Mouse (Mus musculus) spleen, adult 18-20 months (tissue): Measurements from ENCODE around the gene Pias1.
A peak's percentile ranks its signal among the peaks of the same experiment; 100 is the strongest.

Source experiments
- DNase-seq, 2 experiments: peaks; one replicate each; pipeline ENCODE4 v3.0.0; 2022; ENCODE audit warnings: mixed read lengths in 2 of 2

Pias1 gene

DNA sequence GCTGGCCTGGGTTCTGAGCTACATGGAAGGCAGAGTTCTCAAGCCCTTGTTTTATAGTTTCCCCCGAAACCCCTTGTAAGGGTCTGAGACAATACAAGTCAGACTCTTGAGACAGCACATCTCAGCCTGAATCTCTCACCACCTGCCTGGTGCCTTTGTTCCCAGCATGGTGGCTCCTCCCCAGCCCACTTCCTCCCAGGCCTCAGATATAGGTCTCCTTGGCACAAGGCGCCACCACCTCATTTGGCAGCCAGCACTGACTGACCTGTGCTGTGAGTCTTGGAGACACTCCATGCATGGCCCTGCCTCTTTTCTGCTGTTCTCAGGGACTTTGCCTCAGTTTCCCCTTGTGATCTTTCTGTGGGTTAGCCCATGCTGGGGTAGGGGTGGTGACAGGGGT is 136.2 kb downstream of the Pias1 start:
- no peak for DNase-seq

DNA sequence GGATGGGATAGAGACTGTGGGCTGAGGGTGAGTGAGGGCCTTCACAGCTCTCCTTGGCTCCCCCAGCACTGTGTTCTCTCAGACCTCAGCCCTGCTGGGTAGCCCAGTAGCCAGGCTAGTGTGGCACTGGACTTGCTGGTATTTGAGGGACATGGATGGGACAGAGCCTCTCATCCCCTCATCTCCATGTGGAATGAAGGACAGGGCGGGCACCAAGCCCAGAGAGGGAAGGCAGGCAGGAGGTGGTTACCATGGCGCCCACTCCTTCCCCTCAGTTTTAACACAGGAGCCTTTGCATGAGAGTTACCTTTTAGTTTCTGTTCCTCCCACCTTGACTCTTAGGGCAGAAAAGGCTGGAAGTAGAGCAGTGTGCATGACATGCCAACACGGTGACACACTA is 139.1 kb downstream of the Pias1 start:
- DNase-seq, result no peak

DNA sequence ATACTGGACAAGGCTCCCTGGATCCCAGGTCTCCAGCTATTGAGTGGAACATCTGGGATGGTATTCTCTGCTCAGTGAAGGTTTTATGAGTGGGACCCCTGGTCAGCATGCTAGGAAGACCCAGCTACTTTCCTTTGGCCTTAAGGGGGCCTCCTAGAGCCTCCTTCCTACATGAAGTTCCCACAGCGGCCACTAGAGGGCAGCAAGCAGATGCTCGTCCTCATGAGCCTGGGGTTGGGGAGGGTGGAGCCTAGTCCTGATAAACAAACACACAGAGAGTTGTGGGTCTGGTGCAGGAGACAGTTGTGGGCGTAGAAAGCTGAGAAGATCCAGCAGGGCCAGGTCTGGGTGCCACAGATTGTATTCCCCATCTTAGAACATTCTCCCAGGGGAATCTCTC is 140.0 kb downstream of the Pias1 start:
- DNase-seq, result peak; percentile 58 to 84

DNA sequence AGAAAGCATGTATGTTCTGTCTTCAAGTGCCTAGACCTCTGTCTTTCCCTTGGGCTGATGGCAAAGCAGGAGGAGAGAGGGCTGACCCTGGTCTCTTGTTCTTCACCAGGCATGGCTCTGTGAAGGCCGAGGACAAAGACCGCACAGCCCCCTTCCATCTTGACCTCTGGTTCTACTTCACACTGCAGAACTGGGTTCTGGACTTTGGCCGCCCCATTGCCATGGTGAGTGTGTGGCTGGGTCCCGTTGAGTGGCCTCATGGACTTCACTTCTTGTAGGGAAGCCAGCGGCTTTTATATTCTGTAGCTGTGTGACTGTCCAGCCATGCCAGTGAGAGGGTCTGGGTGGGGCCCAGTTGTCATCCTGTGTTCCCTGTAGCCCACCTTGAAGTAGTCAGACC is 143.3 kb downstream of the Pias1 start:
- DNase-seq, result no peak

DNA sequence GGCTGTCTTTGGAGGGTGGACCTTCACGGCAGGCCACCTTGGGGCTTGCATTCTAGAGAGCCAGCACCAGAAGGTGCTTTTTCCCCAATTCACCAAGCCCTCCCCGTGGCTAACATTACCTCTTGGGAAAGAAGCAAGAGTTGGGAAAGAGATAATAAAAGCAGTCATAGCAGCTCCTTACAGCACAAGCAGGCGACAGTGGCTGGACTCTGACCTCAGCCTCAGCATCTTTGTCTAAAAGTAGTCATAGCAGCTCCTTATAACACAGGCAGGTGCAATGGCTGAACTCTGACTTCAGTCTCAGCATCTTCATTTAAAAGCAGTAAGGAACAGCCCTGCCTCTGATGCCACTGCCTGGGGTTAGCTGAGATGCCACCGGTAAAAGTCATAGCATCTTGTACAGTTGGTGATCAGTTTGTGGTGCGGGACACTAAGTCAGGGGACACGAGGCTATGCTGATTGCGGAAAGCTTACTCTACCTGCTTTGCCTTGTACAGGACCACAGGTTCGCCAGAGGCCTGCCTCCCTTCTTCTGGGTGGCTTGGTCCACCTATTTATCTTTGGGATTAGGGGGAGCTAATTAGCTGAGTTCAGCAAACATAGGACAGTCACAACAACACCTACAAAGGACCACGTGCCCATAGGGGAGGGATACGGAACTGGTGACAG is 144.2 kb downstream of the Pias1 start:
- DNase-seq, result no peak

DNA sequence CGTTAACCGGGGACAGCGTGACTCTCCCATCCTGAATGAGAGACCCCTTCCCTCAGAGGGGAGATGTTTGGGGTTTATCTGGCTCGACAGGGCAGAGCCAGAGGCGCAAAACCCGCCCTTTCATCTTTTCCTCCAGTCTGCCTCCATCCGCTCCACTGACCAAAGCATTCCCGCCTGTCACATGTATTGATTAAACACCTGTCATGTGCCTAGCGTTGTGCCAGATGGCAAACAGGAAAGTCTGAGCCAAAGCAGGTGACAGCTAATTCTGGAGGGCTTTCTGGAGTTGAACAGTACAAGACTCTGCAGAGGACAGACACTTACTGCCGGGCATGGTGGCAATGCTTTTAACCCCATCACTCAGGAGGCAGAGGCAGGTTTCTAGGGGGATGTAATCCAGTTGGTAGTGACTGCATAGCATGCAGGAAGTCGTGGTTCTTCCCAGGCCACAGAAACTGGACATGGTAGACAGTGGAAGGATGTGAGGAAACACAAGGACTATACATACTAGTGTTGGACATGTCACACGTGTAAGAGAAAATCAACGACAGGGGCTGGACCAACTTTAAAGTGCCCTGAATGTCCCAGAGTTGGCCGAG is 148.5 kb downstream of the Pias1 start:
- no peak for DNase-seq

DNA sequence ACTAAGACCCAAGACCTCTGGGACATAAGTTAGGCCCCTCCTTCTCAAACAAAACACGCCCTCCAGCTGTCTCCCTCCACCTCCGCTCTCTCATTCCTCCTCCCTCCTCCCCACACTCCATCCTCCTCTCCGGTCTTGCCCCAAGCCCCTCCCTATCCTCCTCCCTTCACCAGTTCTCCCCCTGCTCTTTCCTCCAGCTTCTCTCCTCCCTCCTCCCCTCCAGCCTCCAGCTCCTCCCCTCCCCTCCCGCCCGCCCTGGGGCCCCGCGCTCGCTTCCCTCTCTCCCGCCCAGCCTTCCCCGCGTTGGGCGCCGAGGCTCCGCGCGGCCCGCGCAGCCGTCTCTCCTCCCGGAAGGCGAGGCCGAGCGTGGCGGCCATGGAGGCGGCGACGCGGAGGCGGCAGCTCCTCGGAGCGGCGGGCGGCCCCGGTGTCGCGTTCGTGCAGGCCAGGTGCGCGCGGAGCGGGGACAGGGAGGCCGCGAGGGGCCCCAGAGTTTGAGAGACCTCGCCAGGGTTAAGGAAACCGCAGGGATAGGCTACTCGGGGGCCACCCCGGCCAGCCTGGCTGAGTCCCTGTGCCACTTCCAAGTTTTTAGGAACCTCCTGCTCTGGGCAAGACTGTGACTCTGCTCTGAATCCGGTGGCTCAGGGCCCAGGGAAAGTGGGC is 149.1 kb downstream of the Pias1 start, which contains the start of gene Cln6:
Cln6 (plus strand) TSS at position 280 of the 666 bp plus-strand sequence.
- DNase-seq, result peak; percentile 41 to 52

DNA sequence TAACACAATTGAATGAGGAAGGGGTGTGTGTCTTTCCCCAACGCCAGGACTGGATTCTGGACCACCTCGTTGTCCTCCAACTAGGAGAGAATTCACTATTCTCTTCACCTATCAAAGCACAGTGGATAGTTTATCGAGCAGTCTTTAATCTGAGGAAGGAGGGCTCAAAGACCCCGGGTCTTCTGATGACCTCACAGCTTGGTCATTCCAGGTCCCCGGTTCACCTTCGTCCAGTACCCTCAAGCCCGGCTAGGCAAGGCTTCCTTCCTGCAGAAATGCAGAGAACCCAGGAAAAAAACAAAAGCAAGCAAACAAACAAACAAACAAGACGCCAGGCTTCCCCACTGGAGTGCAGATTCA is 149.6 kb downstream of the Pias1 start:
- no peak for DNase-seq

DNA sequence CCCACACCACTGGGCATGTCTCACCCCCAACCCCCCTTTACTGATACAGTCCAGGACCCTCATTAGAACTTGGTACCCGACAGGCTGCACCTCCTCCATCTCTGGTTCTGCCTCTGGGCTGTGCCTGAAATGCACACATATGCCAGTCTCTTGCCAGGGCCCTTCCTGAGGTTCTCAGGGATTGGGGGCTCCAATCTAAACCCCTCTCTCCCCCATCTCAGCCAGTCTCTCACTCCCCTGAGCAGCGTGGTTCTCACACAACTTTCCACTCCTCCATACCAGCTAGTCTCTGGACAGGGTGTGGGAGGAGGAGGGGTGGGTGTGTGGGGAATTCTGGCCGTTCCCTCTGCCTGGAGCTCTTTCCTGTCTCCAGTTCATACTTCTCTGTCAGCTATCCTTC is 150.1 kb downstream of the Pias1 start:
- no peak for DNase-seq

DNA sequence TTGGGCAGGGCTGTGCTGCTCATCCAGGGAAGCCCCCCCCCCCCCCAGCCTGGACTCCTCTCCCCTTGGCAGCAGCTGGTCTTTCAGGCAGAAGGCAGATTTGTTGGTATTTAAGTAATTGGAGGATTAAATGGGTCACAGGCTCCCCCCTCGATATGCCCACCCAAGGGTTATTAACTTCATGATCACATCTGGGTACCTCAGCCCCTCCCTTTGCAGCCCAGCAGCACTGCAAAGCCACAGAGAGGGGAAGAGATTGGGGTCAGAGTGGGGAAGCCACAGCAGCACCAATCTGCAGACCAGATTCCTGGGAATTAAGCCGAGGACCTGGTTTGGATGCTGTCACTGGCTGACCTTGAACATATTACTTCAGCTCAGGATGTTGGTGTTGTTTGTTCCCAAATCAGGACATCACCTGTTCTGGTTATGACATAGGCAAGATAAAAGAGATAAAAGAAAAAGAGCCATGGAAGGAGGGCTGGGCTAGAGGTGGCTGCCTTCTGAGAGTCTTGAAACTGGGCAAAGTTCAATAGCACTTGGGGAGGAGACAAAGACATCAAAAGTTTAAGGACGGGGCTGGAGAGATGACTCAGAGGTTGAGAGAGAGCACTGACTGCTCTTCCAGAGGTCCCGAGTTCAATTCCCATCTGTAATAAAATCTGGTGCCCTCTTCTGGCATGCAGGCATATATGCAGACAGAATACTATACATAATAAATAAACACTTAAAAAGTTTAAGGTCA is 151.8 kb downstream of the Pias1 start:
- no peak for DNase-seq

DNA sequence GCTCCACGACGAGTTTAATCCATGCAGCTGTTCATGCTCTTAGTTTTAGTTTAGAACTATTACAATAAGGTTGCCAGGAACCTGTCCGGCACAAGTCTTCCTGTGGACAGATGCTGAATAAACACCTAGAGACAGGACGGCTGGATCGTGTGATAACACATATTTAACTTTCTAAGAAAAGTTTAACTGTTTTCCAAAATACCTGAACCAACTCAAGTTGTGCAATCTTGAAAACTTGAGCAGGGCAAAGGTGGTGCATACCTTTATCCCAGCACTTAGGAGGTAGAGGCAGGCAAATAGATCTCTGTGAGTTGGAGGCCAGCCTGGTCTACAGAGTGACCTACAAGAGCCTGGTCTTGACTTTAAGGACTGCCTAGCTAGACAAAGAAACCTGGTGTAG is 152.8 kb downstream of the Pias1 start:
- DNase-seq, result no peak

DNA sequence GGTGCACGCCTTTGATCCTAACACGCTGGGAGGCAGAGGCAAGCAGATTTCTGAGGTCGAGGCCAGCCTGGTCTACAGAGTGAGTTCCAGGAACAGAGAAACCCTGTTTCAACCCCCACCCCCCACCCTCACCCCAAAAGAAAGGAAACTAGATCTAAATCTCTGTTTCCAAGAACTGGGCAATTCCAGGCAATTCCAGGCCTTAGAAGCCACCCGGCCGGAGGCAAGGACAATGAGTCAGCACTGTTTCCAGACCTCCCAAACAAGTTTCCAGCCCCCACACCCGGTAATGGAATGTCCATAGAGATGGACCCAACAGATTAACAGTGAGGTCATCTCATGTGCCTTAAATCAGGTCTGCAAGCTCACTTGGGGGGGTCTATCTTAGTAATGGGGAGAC is 157.8 kb downstream of the Pias1 start:
- DNase-seq, result no peak

DNA sequence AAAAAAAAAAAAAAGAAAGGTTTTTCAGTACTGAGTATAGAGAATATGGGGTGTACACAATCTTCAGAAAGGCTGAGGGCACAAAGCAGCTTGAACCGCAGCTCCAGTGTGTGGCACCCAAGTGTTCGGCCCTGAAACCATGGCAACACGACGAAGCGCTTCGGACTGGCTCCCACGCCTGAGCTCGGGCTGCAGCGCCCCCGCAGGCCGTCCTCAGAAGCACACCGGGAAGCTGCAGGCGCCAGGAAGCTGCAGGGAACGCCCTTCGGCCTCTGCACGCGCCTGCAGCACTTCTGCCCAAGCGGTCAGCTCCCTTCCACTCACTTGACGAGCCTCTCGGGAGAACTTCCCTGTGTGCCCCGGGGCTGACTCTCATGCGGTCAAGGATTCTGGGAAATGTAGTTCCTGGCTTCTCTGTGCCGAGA is 159.1 kb downstream of the Pias1 start:
- DNase-seq, result peak; percentile 82 to 88
